ENCODE assay signal across 17 mouse cellular contexts in the genomic region with DNA sequence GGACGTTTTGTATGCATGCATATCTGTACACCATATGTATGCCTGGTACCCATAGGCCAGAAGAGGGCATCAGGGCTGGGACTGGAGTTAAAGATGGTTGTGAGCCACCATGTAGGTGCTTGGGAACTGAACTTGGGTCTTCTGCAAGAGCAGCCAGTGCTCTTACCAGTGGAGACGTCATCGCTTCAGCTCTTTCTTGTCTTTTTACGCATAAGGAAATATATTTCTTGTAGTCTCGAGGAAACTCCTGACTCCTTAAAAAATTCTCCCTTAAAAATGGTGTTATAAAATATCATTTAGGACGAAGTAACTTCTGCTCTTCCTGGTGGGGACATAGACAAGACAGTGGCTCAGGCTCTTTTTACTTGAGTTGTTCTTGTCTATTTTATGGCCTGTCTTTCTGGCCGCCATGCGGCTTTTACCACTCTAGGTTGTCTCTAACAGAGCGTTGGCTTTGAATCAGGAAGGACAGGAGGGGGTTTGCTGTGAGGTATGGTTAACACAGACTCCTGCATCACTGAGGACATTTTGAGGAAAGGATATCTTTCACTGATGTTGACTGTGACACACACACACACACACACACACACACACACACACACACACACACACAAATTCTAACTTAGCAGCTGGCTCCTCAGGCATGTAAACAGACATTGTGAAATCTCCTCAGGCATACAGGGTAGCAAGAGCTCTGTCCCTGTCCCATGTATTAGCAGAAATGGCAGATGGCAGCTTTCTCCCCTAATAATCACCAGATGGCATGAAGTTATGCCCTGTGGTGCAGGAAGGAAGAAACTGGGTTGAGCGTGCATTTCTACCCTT.
DNase-seq lines count a peak whose midpoint lies in the region; ATAC-seq lines count a peak whose summit lies in the region.
"Had no signal": no experiment of that assay in that cellular context is flagged by ENCODE, and none has a peak within 500 bp of the region (broad histone marks: within the 10 kb centered on the region; RNA-seq: fewer than 3 reads in every experiment).

No protein-coding gene starts in this region.

- no peaks in the 10 kb centered on the region for H3K4me1 ChIP-seq in hindbrain, embryonic 14.5 days (replicated peaks; ENCODE audit: control insufficient read depth, insufficient read depth, low read length)
- no peaks in the 10 kb centered on the region for H3K4me1 ChIP-seq in hindbrain, embryonic 11.5 days (replicated peaks; ENCODE audit: control insufficient read depth, insufficient read depth, low read length)
- H3K4me1 ChIP-seq in heart, embryonic 11.5 days (ENCODE audit: control insufficient read depth, insufficient read depth, low read length), result no peaks in the 10 kb centered on the region
- H3K4me1 ChIP-seq: heart, embryonic 13.5 days; limb, embryonic 12.5 days; neural tube, embryonic 15.5 days had no signal

- no peak overlapping the region for H3K4me2 ChIP-seq in hindbrain, embryonic 14.5 days (replicated peaks)
- no peak overlapping the region for H3K4me2 ChIP-seq in hindbrain, embryonic 11.5 days (replicated peaks; ENCODE audit: low read depth, low read length)
- H3K4me2 ChIP-seq in heart, embryonic 11.5 days, result no peak overlapping the region
- H3K4me2 ChIP-seq: heart, embryonic 13.5 days; limb, embryonic 12.5 days; lung, embryonic 14.5 days; neural tube, embryonic 15.5 days had no signal

- no peak overlapping the region for H3K9ac ChIP-seq in hindbrain, embryonic 14.5 days
- H3K9ac ChIP-seq in hindbrain, embryonic 11.5 days (ENCODE audit: low read depth, low read length), result no peak overlapping the region
- H3K9ac ChIP-seq in heart, embryonic 11.5 days (ENCODE audit: low read depth, low read length), result no peak overlapping the region
- H3K9ac ChIP-seq: heart, embryonic 13.5 days; limb, embryonic 12.5 days; lung, embryonic 14.5 days; neural tube, embryonic 15.5 days had no signal

- H3K9me3 ChIP-seq in hindbrain, embryonic 14.5 days (ENCODE audit: control insufficient read depth, low read length), result no peaks in the 10 kb centered on the region
- H3K9me3 ChIP-seq in hindbrain, embryonic 11.5 days (ENCODE audit: control insufficient read depth, low read length), result no peaks in the 10 kb centered on the region
- H3K9me3 ChIP-seq in heart, embryonic 11.5 days (replicated peaks; ENCODE audit: control insufficient read depth, low read length), result no peaks in the 10 kb centered on the region
- H3K9me3 ChIP-seq: neural tube, embryonic 15.5 days had no signal

- ATAC-seq in hindbrain, embryonic 14.5 days (ENCODE audit: low FRiP score), result peak; percentile 72; the same call in 1 of the 2 replicates
- no peak for ATAC-seq in hindbrain, embryonic 11.5 days (ENCODE audit: low FRiP score)
- ATAC-seq in heart, embryonic 11.5 days (replicated peaks; ENCODE audit: insufficient number of reproducible peaks, low FRiP score, low TSS enrichment), result no peak

- peak; percentile 52 for DNase-seq in hindbrain, embryonic 14.5 days (ENCODE audit: low spot score)
- DNase-seq in hindbrain, embryonic 11.5 days (ENCODE audit: low spot score), result no peak
- DNase-seq in cerebellum, adult 11-12 months, result peak; percentile 94
- peak; percentile 74 to 88 for DNase-seq in cerebellum, postnatal 36 days
- DNase-seq in layer of hippocampus, postnatal 14 days (ENCODE audit: low spot score in 2 of 2), result peak; percentile 14 to 59
- DNase-seq in heart, postnatal 14 days, result no peak
- DNase-seq in thymus, postnatal 4 days, result no peak
- DNase-seq: adrenal gland, adult 2 months; gastrocnemius, adult 2 months; kidney, adult 9 months; lung, embryonic 14.5 days; right cerebral cortex, postnatal 25 days; thymus, adult 18-20 months had no signal

- WGBS in hindbrain, embryonic 14.5 days, result 82% methylated on average over 10 of the region's 10 CpGs
- 89% methylated on average over 10 of the region's 10 CpGs for WGBS in hindbrain, embryonic 11.5 days
- WGBS in heart, embryonic 11.5 days (ENCODE audit: insufficient replicate concordance), result 81% methylated on average over 10 of the region's 10 CpGs

- no peaks in the 10 kb centered on the region for H3K27me3 ChIP-seq in hindbrain, embryonic 14.5 days (ENCODE audit: control insufficient read depth, insufficient read depth, low read length)
- H3K27me3 ChIP-seq in hindbrain, embryonic 11.5 days (ENCODE audit: control insufficient read depth, insufficient read depth, low read length), result no peaks in the 10 kb centered on the region
- no peaks in the 10 kb centered on the region for H3K27me3 ChIP-seq in heart, embryonic 11.5 days (ENCODE audit: control insufficient read depth, insufficient read depth, low read length)
- H3K27me3 ChIP-seq: heart, embryonic 13.5 days; limb, embryonic 12.5 days; neural tube, embryonic 15.5 days had no signal

- intact Hi-C loops in heart, postnatal 14 days (cut with DNase I), result no loop called here

- H3K27ac ChIP-seq in hindbrain, embryonic 14.5 days, result no peak overlapping the region
- H3K27ac ChIP-seq in hindbrain, embryonic 11.5 days (ENCODE audit: low read depth, low read length), result no peak overlapping the region
- no peak overlapping the region for H3K27ac ChIP-seq in heart, embryonic 11.5 days (ENCODE audit: low read depth, low read length)
- H3K27ac ChIP-seq: gastrocnemius, adult 2 months; heart, embryonic 13.5 days; limb, embryonic 12.5 days; neural tube, embryonic 15.5 days had no signal

- H3K36me3 ChIP-seq in hindbrain, embryonic 14.5 days (replicated peaks; ENCODE audit: control insufficient read depth, insufficient read depth), result no peaks in the 10 kb centered on the region
- no peaks in the 10 kb centered on the region for H3K36me3 ChIP-seq in hindbrain, embryonic 11.5 days (ENCODE audit: control insufficient read depth, insufficient read depth, low read length)
- H3K36me3 ChIP-seq in heart, embryonic 11.5 days (ENCODE audit: control insufficient read depth, insufficient read depth, low read length), result no peaks in the 10 kb centered on the region
- H3K36me3 ChIP-seq: heart, embryonic 13.5 days; limb, embryonic 12.5 days; neural tube, embryonic 15.5 days had no signal

- H3K4me3 ChIP-seq in hindbrain, embryonic 14.5 days (replicated peaks; ENCODE audit: low read length), result no peak overlapping the region
- H3K4me3 ChIP-seq in hindbrain, embryonic 11.5 days (ENCODE audit: low read depth, low read length), result no peak overlapping the region
- no peak overlapping the region for H3K4me3 ChIP-seq in heart, embryonic 11.5 days (ENCODE audit: low read depth, low read length)
- H3K4me3 ChIP-seq: gastrocnemius, adult 2 months; heart, embryonic 13.5 days; limb, embryonic 12.5 days; neural tube, embryonic 15.5 days had no signal

Comparison
In these comparisons a context has a peak if more than half of its experiments do, and no peak if none do; other contexts are left out.
1. DNase-seq: peak in hindbrain, embryonic 14.5 days (single experiment), cerebellum, adult 11-12 months (single experiment), cerebellum, postnatal 36 days (2 of 2) and layer of hippocampus, postnatal 14 days (2 of 2); none in hindbrain, embryonic 11.5 days (single experiment), heart, postnatal 14 days (0 of 2) and thymus, postnatal 4 days (single experiment).